8 mouse cellular contexts compared by ENCODE assay signal in genomic region chr15:31586519-31586918, GRCm38 (mm10). TPM values are rescaled to one million over a fixed set of nuclear protein-coding genes. Genes with fewer than 3 reads are reported as not detected.
A peak's percentile ranks its signal among the peaks of the same experiment; 100 is the strongest.
DNase-seq lines count a peak whose midpoint lies in the region; ATAC-seq and TF ChIP-seq lines count a peak whose summit lies in the region.

No protein-coding gene starts in this region.

- 5% methylated on average over 4 of the region's 4 CpGs for WGBS in hindbrain, embryonic 12.5 days

- H3K27ac ChIP-seq in ES-E14 (ENCODE audit: insufficient read depth, low read depth, low read length, poor library complexity, severe bottlenecking) = no peak overlapping the region
- no peak overlapping the region for H3K27ac ChIP-seq in hindbrain, embryonic 12.5 days

- H3K9me3 ChIP-seq in ES-E14 (ENCODE audit: control insufficient read depth, insufficient read depth, low read depth, low read length) = no peaks in the 10 kb centered on the region
- no peaks in the 10 kb centered on the region for H3K9me3 ChIP-seq in hindbrain, embryonic 12.5 days (replicated peaks)

- in situ Hi-C loops in ES-E14 (cut with MboI; ENCODE audit: low sequenced_read_pairs in 2 of 2, unreplicated experiment in 2 of 2) = loop anchor here in 1 of 2 experiments (25.0 kb wide), 1 partner anchor 274 kb away; no protein-coding TSS in a partner anchor

- H3K4me3 ChIP-seq in ES-E14 (ENCODE audit: insufficient read depth in 1 of 2, low read depth in 1 of 2, low read length in 2 of 2, poor library complexity in 1 of 2, severe bottlenecking in 1 of 2) = no peak overlapping the region
- no peak overlapping the region for H3K4me3 ChIP-seq in hindbrain, embryonic 12.5 days

- H3K4me2 ChIP-seq in hindbrain, embryonic 12.5 days (replicated peaks) = no peak overlapping the region

- H3K36me3 ChIP-seq in ES-E14 (ENCODE audit: control insufficient read depth, insufficient read depth, low read length, poor library complexity, severe bottlenecking) = peaks cover 18% of the 10 kb centered on the region
- H3K36me3 ChIP-seq in hindbrain, embryonic 12.5 days = peaks cover 28% of the 10 kb centered on the region

- DNase-seq in ES-E14 (ENCODE audit: low read depth, low spot score) = peak; percentile 83
- peak; percentile 59 for DNase-seq in cerebellum, adult 11-12 months
- DNase-seq in layer of hippocampus, adult 9-11 months = peak; percentile 87
- DNase-seq in lung, postnatal 14 days = peak; percentile 92
- peak; percentile 84 for DNase-seq in ovary, postnatal 36 days (ENCODE audit: low spot score)
- DNase-seq in thymus, postnatal 14 days = peak; percentile 86

- peaks cover 0 to 3% of the 10 kb centered on the region in 2 experiments; a peak in 2 of 4 replicates for H3K4me1 ChIP-seq in ES-E14 (ENCODE audit: control insufficient read depth in 2 of 2, insufficient read depth in 2 of 2, low read length in 2 of 2, poor library complexity in 1 of 2)
- no peaks in the 10 kb centered on the region for H3K4me1 ChIP-seq in hindbrain, embryonic 12.5 days

- H3K27me3 ChIP-seq in hindbrain, embryonic 12.5 days = no peaks in the 10 kb centered on the region

- no peak overlapping the region for H3K9ac ChIP-seq in ES-E14 (ENCODE audit: insufficient read depth, low read depth, low read length, poor library complexity, severe bottlenecking)
- no peak overlapping the region for H3K9ac ChIP-seq in hindbrain, embryonic 12.5 days

- ATAC-seq in frontal cortex, adult (ENCODE audit: low TSS enrichment) = peak; percentile 54
- peak; percentile 71 for ATAC-seq in hindbrain, embryonic 12.5 days (ENCODE audit: low FRiP score)

TF ChIP-seq in ES-E14, 5 proteins besides CTCF, POLR2A, EP300 and RAD21:
- TF ChIP-seq ZC3H11A (IDR thresholded peaks at IDR 0.05; ENCODE audit: borderline replicate concordance, low read depth, low read length) (peak; percentile 88), ZNF384 (IDR thresholded peaks at IDR 0.05; ENCODE audit: low read depth, low read length) (peak; percentile 20; the same call in 1 of the 2 replicates), MAFK (IDR thresholded peaks at IDR 0.05; ENCODE audit: insufficient read depth, low read depth, low read length) (no peak), HCFC1 (IDR thresholded peaks at IDR 0.05; ENCODE audit: borderline replicate concordance, insufficient read depth, low read length) (no peak)

RNA-seq across cellular contexts. Expression of gene Cct5, which starts 15.1 kb away (rescaled TPM):
- 590 and 695 TPM in 2 replicates for total RNA-seq in ES-E14 (2012; rRNA removed)
- polyA plus RNA-seq in hindbrain, embryonic 12.5 days (2016; fragmentation: Nextera tagmentation; extraction: Ambion mirVana) = 539 and 546 TPM in 2 replicates

RNA-seq across cellular contexts. Expression of gene Fam173b, which starts 15.1 kb away (rescaled TPM):
- total RNA-seq in ES-E14 (2012; rRNA removed) = 13.1 and 17.2 TPM in 2 replicates
- 12.3 and 12.4 TPM in 2 replicates for polyA plus RNA-seq in hindbrain, embryonic 12.5 days (2016; fragmentation: Nextera tagmentation; extraction: Ambion mirVana)

RNA-seq across cellular contexts. Expression of gene Cmbl, which starts 21.3 kb away (rescaled TPM):
- total RNA-seq in ES-E14 (2012; rRNA removed) = 0.48 and 0.76 TPM in 2 replicates
- 2.7 and 2.8 TPM in 2 replicates for polyA plus RNA-seq in hindbrain, embryonic 12.5 days (2016; fragmentation: Nextera tagmentation; extraction: Ambion mirVana)

RNA-seq across cellular contexts. Expression of gene March6, which starts 55.7 kb away (rescaled TPM):
- 67.6 and 83.4 TPM in 2 replicates for total RNA-seq in ES-E14 (2012; rRNA removed)
- 67.5 and 70.9 TPM in 2 replicates for polyA plus RNA-seq in hindbrain, embryonic 12.5 days (2016; fragmentation: Nextera tagmentation; extraction: Ambion mirVana)
